Mouse (Mus musculus): ENCODE data around the gene Trpt1. TPM values are rescaled to one million over a fixed set of nuclear protein-coding genes. Genes with fewer than 3 reads are reported as not detected.

The Trpt1 gene
- polyA plus RNA-seq, 1 experiment = 4.7 TPM

DNA sequence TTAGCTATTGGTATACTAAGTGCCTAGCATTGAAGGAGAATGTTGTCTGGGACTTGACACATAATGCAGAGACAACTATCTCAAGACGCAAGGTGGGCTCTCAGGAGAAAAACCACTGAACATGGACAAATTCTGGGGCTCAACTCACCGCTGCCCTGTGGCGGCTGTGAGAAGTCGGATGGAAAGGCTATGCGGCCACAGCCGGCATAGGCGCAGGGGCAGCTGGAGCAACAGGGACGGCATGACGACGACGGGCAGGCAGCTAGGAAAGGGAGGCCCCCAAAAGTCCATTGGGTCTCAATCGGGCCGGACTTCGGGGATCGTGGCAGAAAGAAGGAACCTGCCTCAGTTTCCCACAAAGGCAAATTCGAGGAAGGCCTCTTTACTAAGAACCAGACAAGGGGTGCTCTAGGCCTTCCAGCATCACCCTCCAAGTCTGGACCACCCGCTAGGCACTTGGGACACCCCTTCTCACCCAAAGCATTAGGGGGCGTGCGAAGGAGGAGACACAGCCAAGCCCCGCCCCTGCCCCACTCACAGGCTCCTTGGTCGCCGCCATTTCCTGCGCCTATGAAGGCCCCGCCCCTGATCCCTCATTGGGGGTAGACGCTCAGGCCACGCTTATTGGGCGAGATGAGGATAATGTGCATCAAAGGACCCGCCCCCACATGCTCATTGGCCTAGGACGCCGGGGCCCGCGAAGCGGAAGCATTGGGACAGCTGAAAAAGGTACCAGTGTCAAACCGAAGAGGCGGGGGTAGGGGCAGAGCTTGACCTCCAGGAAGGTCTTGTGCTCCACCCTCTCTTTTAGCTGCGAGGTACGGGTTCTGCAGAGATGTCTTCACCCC, 3.7 kb upstream of the Trpt1 start, which contains the start of gene Dnajc4:
TSS of gene Dnajc4 (minus strand) at position 562 of the 848 bp plus-strand sequence.
- Histone ChIP-seq H3K79me3 (ENCODE audit: low read depth) (no peaks in the 10 kb centered on the region), H3K36me3 (ENCODE audit: control insufficient read depth, insufficient read depth) (no peaks in the 10 kb centered on the region), H3K79me2 (ENCODE audit: control insufficient read depth, insufficient read depth) (no peaks in the 10 kb centered on the region), H3K27me3 (ENCODE audit: control insufficient read depth, insufficient read depth, insufficient read length) (no peaks in the 10 kb centered on the region), H3K4me3 (ENCODE audit: insufficient read depth, poor library complexity, severe bottlenecking) (peak within 1 kb of the TSS; percentile 42), H3ac (ENCODE audit: control insufficient read depth, insufficient read length, low read depth) (peak within 1 kb of the TSS; percentile 75)
- no peak for TF ChIP-seq CEBPB (IDR thresholded peaks at IDR 0.05; ENCODE audit: low read depth)
- TF ChIP-seq MAX (IDR thresholded peaks at IDR 0.05) = no peak
- TF ChIP-seq MYOG (IDR thresholded peaks at IDR 0.05; ENCODE audit: control insufficient read depth, extremely low read depth, insufficient read length) = no peak
- no peak for TF ChIP-seq CTCF (IDR thresholded peaks at IDR 0.05; ENCODE audit: control insufficient read depth, insufficient read depth, insufficient read length)
- no peak for TF ChIP-seq USF1 (IDR thresholded peaks at IDR 0.05; ENCODE audit: low read depth)
- no peak for TF ChIP-seq MYOD1 (IDR thresholded peaks at IDR 0.05; ENCODE audit: control insufficient read depth, insufficient read length, low read depth)
- TF ChIP-seq FOSL1 (IDR thresholded peaks at IDR 0.05; ENCODE audit: insufficient read depth, low read length, poor library complexity, severe bottlenecking) = no peak

DNA sequence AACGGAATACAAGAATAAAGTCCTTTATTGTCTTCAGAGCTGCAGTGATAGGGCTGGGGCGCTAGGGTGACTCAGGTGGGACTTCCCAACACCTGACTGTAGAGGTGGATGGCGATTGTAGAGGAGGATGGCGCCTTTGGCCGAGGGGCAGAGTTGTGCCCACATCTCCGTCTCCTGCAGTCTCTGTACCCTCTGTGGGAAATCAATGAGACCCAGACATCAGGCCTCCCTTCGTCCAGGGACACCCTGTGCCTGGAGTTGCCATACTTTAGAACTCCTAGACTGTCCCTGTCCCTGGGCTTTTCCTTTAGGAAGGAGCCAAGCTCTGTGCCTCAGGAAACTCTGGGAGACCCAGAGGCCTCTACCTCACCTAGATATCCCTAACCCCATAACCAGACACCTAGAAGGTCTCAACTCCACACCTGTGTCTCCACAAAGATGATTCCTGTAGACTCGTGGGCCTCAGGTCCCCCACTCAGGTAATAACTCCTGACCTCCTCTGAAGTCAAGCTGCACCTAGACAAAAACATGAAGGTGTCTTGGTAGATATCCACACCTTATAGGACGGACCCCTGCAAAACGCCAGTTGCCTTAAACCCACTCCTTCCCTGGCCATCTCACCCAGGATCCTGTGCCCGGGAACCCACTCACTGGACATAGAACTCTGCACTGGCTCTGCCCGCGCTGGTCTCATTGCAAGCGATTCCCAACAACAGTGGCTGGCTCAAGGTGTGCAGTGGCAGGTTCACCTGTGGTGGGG, 2.7 kb upstream of the Trpt1 start:
- TF ChIP-seq MYOG (IDR thresholded peaks at IDR 0.05; ENCODE audit: control insufficient read depth, extremely low read depth, insufficient read length) = no peak
- no peak for TF ChIP-seq USF1 (IDR thresholded peaks at IDR 0.05; ENCODE audit: low read depth)
- no peak for TF ChIP-seq MAX (IDR thresholded peaks at IDR 0.05)
- H3K27me3 ChIP-seq (ENCODE audit: control insufficient read depth, insufficient read depth, insufficient read length) = no peaks in the 10 kb centered on the region
- H3ac ChIP-seq (ENCODE audit: control insufficient read depth, insufficient read length, low read depth) = peak overlapping the region; percentile 66
- H3K4me3 ChIP-seq (ENCODE audit: insufficient read depth, poor library complexity, severe bottlenecking) = peak overlapping the region; percentile 25
- no peaks in the 10 kb centered on the region for H3K79me3 ChIP-seq (ENCODE audit: low read depth)
- H3K79me2 ChIP-seq (ENCODE audit: control insufficient read depth, insufficient read depth) = no peaks in the 10 kb centered on the region
- no peaks in the 10 kb centered on the region for H3K36me3 ChIP-seq (ENCODE audit: control insufficient read depth, insufficient read depth)

DNA sequence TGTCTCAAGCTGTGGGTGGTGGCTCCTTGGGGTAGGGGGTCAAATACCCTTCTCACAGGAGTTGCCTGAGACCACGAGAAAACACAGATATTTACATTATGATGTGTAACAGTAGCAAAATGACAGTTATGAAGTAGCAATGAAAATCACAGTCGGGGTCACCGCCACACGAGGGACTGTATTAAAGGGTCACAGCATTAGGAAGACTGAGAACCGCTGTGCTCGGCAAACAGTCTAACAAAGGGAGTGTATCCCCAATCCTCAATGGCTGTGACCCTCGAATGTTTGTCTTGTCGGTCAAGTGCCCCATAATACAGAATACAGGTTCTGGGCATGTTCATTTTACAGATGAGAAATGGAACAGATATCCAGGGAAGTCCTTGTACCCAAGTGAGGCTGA, 1.9 kb upstream of the Trpt1 start:
- H3ac ChIP-seq (ENCODE audit: control insufficient read depth, insufficient read length, low read depth) = no peak overlapping the region
- no peaks in the 10 kb centered on the region for H3K79me2 ChIP-seq (ENCODE audit: control insufficient read depth, insufficient read depth)
- peaks cover 5% of the 10 kb centered on the region for H3K36me3 ChIP-seq (ENCODE audit: control insufficient read depth, insufficient read depth)
- no peaks in the 10 kb centered on the region for H3K79me3 ChIP-seq (ENCODE audit: low read depth)
- no peaks in the 10 kb centered on the region for H3K27me3 ChIP-seq (ENCODE audit: control insufficient read depth, insufficient read depth, insufficient read length)
- TF ChIP-seq CEBPB (IDR thresholded peaks at IDR 0.05; ENCODE audit: low read depth) = no peak
- TF ChIP-seq CTCF (IDR thresholded peaks at IDR 0.05; ENCODE audit: control insufficient read depth, insufficient read depth, insufficient read length) = no peak
- no peak for TF ChIP-seq MYOG (IDR thresholded peaks at IDR 0.05; ENCODE audit: control insufficient read depth, extremely low read depth, insufficient read length)
- TF ChIP-seq USF1 (IDR thresholded peaks at IDR 0.05; ENCODE audit: low read depth) = no peak
- TF ChIP-seq MYOD1 (IDR thresholded peaks at IDR 0.05; ENCODE audit: control insufficient read depth, insufficient read length, low read depth) = no peak
- TF ChIP-seq MAX (IDR thresholded peaks at IDR 0.05) = no peak
- TF ChIP-seq FOSL1 (IDR thresholded peaks at IDR 0.05; ENCODE audit: insufficient read depth, low read length, poor library complexity, severe bottlenecking) = no peak
- H3K4me3 ChIP-seq (ENCODE audit: insufficient read depth, poor library complexity, severe bottlenecking) = no peak overlapping the region

DNA sequence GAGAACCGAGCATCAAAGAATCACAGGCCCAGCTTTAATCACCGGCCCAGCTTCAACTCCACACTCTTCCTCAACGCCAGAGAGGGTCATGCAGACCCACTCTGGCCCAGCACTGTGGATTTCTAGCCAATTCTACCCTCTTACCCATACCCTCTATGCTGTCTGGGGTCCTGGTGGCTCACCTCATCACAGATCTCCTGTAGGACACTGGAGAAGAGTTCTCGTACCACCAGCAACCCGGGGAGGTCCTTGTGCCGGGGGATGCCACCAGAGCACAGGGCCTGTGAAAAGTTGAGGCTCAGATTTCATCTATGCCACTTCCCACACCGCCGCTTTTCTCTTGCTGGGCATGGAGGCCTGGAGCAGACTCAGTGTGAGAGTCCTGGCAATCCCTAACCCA, 1.4 kb upstream of the Trpt1 start:
- Histone ChIP-seq H3ac (ENCODE audit: control insufficient read depth, insufficient read length, low read depth) (no peak overlapping the region), H3K36me3 (ENCODE audit: control insufficient read depth, insufficient read depth) (peaks cover 7% of the 10 kb centered on the region), H3K27me3 (ENCODE audit: control insufficient read depth, insufficient read depth, insufficient read length) (no peaks in the 10 kb centered on the region), H3K79me2 (ENCODE audit: control insufficient read depth, insufficient read depth) (no peaks in the 10 kb centered on the region), H3K4me3 (ENCODE audit: insufficient read depth, poor library complexity, severe bottlenecking) (no peak overlapping the region), H3K79me3 (ENCODE audit: low read depth) (no peaks in the 10 kb centered on the region)
- no peak for TF ChIP-seq FOSL1 (IDR thresholded peaks at IDR 0.05; ENCODE audit: insufficient read depth, low read length, poor library complexity, severe bottlenecking)
- TF ChIP-seq MYOD1 (IDR thresholded peaks at IDR 0.05; ENCODE audit: control insufficient read depth, insufficient read length, low read depth) = no peak
- TF ChIP-seq MYOG (IDR thresholded peaks at IDR 0.05; ENCODE audit: control insufficient read depth, extremely low read depth, insufficient read length) = no peak
- TF ChIP-seq CTCF (IDR thresholded peaks at IDR 0.05; ENCODE audit: control insufficient read depth, insufficient read depth, insufficient read length) = no peak
- TF ChIP-seq CEBPB (IDR thresholded peaks at IDR 0.05; ENCODE audit: low read depth) = no peak
- no peak for TF ChIP-seq MAX (IDR thresholded peaks at IDR 0.05)

GRCm38 (mm10) chr19:6995255-6995991, 508 bp upstream of the Trpt1 start:
- Histone ChIP-seq H3K79me2 (ENCODE audit: control insufficient read depth, insufficient read depth) (no peaks in the 10 kb centered on the region), H3ac (ENCODE audit: control insufficient read depth, insufficient read length, low read depth) (peak overlapping the region; percentile 67), H3K36me3 (ENCODE audit: control insufficient read depth, insufficient read depth) (peaks cover 7% of the 10 kb centered on the region), H3K27me3 (ENCODE audit: control insufficient read depth, insufficient read depth, insufficient read length) (no peaks in the 10 kb centered on the region), H3K4me3 (ENCODE audit: insufficient read depth, poor library complexity, severe bottlenecking) (peak overlapping the region; percentile 32), H3K79me3 (ENCODE audit: low read depth) (no peaks in the 10 kb centered on the region)
- TF ChIP-seq MYOD1 (IDR thresholded peaks at IDR 0.05; ENCODE audit: control insufficient read depth, insufficient read length, low read depth) = no peak
- no peak for TF ChIP-seq FOSL1 (IDR thresholded peaks at IDR 0.05; ENCODE audit: insufficient read depth, low read length, poor library complexity, severe bottlenecking)
- no peak for TF ChIP-seq CTCF (IDR thresholded peaks at IDR 0.05; ENCODE audit: control insufficient read depth, insufficient read depth, insufficient read length)
- TF ChIP-seq MYOG (IDR thresholded peaks at IDR 0.05; ENCODE audit: control insufficient read depth, extremely low read depth, insufficient read length) = no peak
- TF ChIP-seq USF1 (IDR thresholded peaks at IDR 0.05; ENCODE audit: low read depth) = no peak
- no peak for TF ChIP-seq CEBPB (IDR thresholded peaks at IDR 0.05; ENCODE audit: low read depth)
- no peak for TF ChIP-seq MAX (IDR thresholded peaks at IDR 0.05)
